ENCODE assay signal across 13 mouse cellular contexts in genomic region chr17:9030181-9030580, GRCm38 (mm10). TPM values are rescaled to one million over a fixed set of nuclear protein-coding genes. Genes with fewer than 3 reads are reported as not detected.
DNase-seq lines count a peak whose midpoint lies in the region; ATAC-seq and TF ChIP-seq lines count a peak whose summit lies in the region.
"Had no signal": no experiment of that assay in that cellular context is flagged by ENCODE, and none has a peak within 500 bp of the region (broad histone marks: within the 10 kb centered on the region; RNA-seq: fewer than 3 reads in every experiment).

No protein-coding gene starts in this region.

- no peak overlapping the region for H3K27ac ChIP-seq in lung, postnatal 0 days (ENCODE audit: low read length)
- H3K27ac ChIP-seq: neural tube, embryonic 12.5 days had no signal

- no peaks in the 10 kb centered on the region for H3K9me3 ChIP-seq in lung, postnatal 0 days (ENCODE audit: low read length)
- H3K9me3 ChIP-seq: neural tube, embryonic 12.5 days had no signal

- H3K4me1 ChIP-seq in lung, postnatal 0 days (ENCODE audit: insufficient read depth, low read depth, low read length), result no peaks in the 10 kb centered on the region; the same call in 1 of the 2 replicates

- 0 out of 2 replicates have a peak, but pooled peaks have one; percentile 24 for TF ChIP-seq CTCF in lung, postnatal 0 days (IDR thresholded peaks at IDR 0.05)
- no peak for TF ChIP-seq CTCF in brain, embryonic 14.5 days (IDR thresholded peaks at IDR 0.05; ENCODE audit: borderline replicate concordance, extremely low read depth, insufficient read depth, insufficient read length)

- H3K4me2 ChIP-seq in lung, postnatal 0 days (replicated peaks; ENCODE audit: low read depth, low read length), result no peak overlapping the region
- H3K4me2 ChIP-seq: neural tube, embryonic 12.5 days had no signal

- ATAC-seq in lung, postnatal 0 days, result no peak

- TF ChIP-seq POLR2A in brain, embryonic 14.5 days (IDR thresholded peaks at IDR 0.05; ENCODE audit: borderline replicate concordance, extremely low read depth, insufficient read depth, insufficient read length, poor library complexity, severe bottlenecking), result no peak

- peak; percentile 27 for DNase-seq in embryo, embryonic 10 days (ENCODE audit: low spot score)
- no peak for DNase-seq in embryo, embryonic 9.5 days (ENCODE audit: extremely low spot score)
- DNase-seq in lung, postnatal 0 days (ENCODE audit: low spot score), result no peak
- DNase-seq in lung, postnatal 4 days, result no peak
- peak; percentile 30 for DNase-seq in brain, embryonic 14.5 days (ENCODE audit: low read depth)
- peak; percentile 18 for DNase-seq in thymus, postnatal 25 days
- DNase-seq in spleen, postnatal 10 days (ENCODE audit: low spot score in 2 of 2), result no peak
- DNase-seq in spleen, postnatal 36 days (ENCODE audit: low spot score in 2 of 2), result no peak
- DNase-seq: cerebellum, adult 8-10 months; kidney, postnatal 14 days; right cerebral cortex, adult 18-20 months had no signal

- no peaks in the 10 kb centered on the region for H3K27me3 ChIP-seq in lung, postnatal 0 days (replicated peaks; ENCODE audit: insufficient read depth, low read length)
- H3K27me3 ChIP-seq: neural tube, embryonic 12.5 days had no signal

- no peak overlapping the region for H3K9ac ChIP-seq in lung, postnatal 0 days (replicated peaks; ENCODE audit: low read depth)
- H3K9ac ChIP-seq: neural tube, embryonic 12.5 days had no signal

- H3K36me3 ChIP-seq in lung, postnatal 0 days (ENCODE audit: insufficient read depth, low read length), result no peaks in the 10 kb centered on the region
- H3K36me3 ChIP-seq: neural tube, embryonic 12.5 days had no signal

- 40% methylated on average over 5 of the region's 5 CpGs for WGBS in lung, postnatal 0 days

- TF ChIP-seq EP300 in lung, postnatal 0 days (IDR thresholded peaks at IDR 0.05), result no peak

- H3K4me3 ChIP-seq in lung, postnatal 0 days (ENCODE audit: low read depth, low read length), result no peak overlapping the region
- H3K4me3 ChIP-seq: neural tube, embryonic 12.5 days had no signal

RNA-seq across cellular contexts. Expression of gene 1700010I14Rik, which starts 42.0 kb away (rescaled TPM):
- 2.7 and 2.8 TPM in 2 replicates for polyA plus RNA-seq in lung, postnatal 0 days (2015; fragmentation: Nextera tagmentation; extraction: Ambion mirVana)
- 1.8 and 2.4 TPM in 2 replicates for polyA plus RNA-seq in brain, embryonic 14.5 days (2012; rRNA removed)
- polyA plus RNA-seq: C2C12 had no signal

Comparison
In these comparisons a context has a peak if more than half of its experiments do, and no peak if none do; other contexts are left out.
1. DNase-seq: peak in embryo, embryonic 10 days (single experiment), brain, embryonic 14.5 days (single experiment) and thymus, postnatal 25 days (single experiment); none in embryo, embryonic 9.5 days (single experiment), lung, postnatal 0 days (single experiment), lung, postnatal 4 days (0 of 2), spleen, postnatal 10 days (0 of 2) and spleen, postnatal 36 days (0 of 2).